Comparison of ENCODE assay signal across 8 mouse cellular contexts in genomic region chr10:61336137-61336536, GRCm38 (mm10). TPM values are rescaled to one million over a fixed set of nuclear protein-coding genes. Genes with fewer than 3 reads are reported as not detected.
DNase-seq lines count a peak whose midpoint lies in the region; ATAC-seq lines count a peak whose summit lies in the region.
"Had no signal": no experiment of that assay in that cellular context is flagged by ENCODE, and none has a peak within 500 bp of the region (broad histone marks: within the 10 kb centered on the region; RNA-seq: fewer than 3 reads in every experiment).

No protein-coding gene starts in this region.

- H3K9ac ChIP-seq in forebrain, embryonic 15.5 days (replicated peaks): no peak overlapping the region
- no peak overlapping the region for H3K9ac ChIP-seq in midbrain, embryonic 14.5 days (replicated peaks; ENCODE audit: low read length)

- H3K27ac ChIP-seq in forebrain, embryonic 15.5 days (replicated peaks): no peak overlapping the region
- no peak overlapping the region for H3K27ac ChIP-seq in midbrain, embryonic 14.5 days (replicated peaks; ENCODE audit: low read depth, low read length)
- H3K27ac ChIP-seq: macrophage had no signal

- no peak overlapping the region for H3K4me2 ChIP-seq in forebrain, embryonic 15.5 days (replicated peaks)
- H3K4me2 ChIP-seq in midbrain, embryonic 14.5 days (ENCODE audit: low read length): no peak overlapping the region

- ATAC-seq in cerebellum, adult (ENCODE audit: insufficient number of reproducible peaks, low FRiP score, low TSS enrichment): peak; percentile 34; the same call in 1 of the 2 replicates
- ATAC-seq in forebrain, embryonic 15.5 days (replicated peaks): peak; percentile 66
- no peak for ATAC-seq in midbrain, embryonic 14.5 days (ENCODE audit: low FRiP score, low TSS enrichment)

- H3K4me3 ChIP-seq in forebrain, embryonic 15.5 days: no peak overlapping the region
- no peak overlapping the region for H3K4me3 ChIP-seq in midbrain, embryonic 14.5 days (replicated peaks; ENCODE audit: low read depth, low read length)

- 22% methylated on average over 6 of the region's 6 CpGs for WGBS in forebrain, embryonic 15.5 days
- WGBS in midbrain, embryonic 14.5 days: 24% methylated on average over 6 of the region's 6 CpGs

- H3K9me3 ChIP-seq in forebrain, embryonic 15.5 days: no peaks in the 10 kb centered on the region
- H3K9me3 ChIP-seq in midbrain, embryonic 14.5 days (ENCODE audit: control insufficient read depth, low read length): no peaks in the 10 kb centered on the region

- no peaks in the 10 kb centered on the region for H3K36me3 ChIP-seq in forebrain, embryonic 15.5 days
- H3K36me3 ChIP-seq in midbrain, embryonic 14.5 days (ENCODE audit: control insufficient read depth, insufficient read depth, low read length): no peaks in the 10 kb centered on the region

- no peaks in the 10 kb centered on the region for H3K27me3 ChIP-seq in forebrain, embryonic 15.5 days
- no peaks in the 10 kb centered on the region for H3K27me3 ChIP-seq in midbrain, embryonic 14.5 days (ENCODE audit: control insufficient read depth, insufficient read depth, low read length)

- peak; percentile 89 for DNase-seq in R1 (ENCODE audit: low read depth, low spot score)
- DNase-seq in hindlimb bud, embryonic 11.5 days (ENCODE audit: extremely low spot score, low read depth, low spot score): peak; percentile 85
- DNase-seq in left cerebral cortex, postnatal 10 days (ENCODE audit: extremely low spot score in 1 of 2, low spot score in 2 of 2): peak; percentile 70 to 85
- peak; percentile 96 for DNase-seq in midbrain, embryonic 14.5 days
- DNase-seq in spleen, adult 18-20 months: peak; percentile 33 to 79

- intact Hi-C loops in left cerebral cortex, postnatal 10 days (cut with DNase I): loop anchor here (1.0 kb wide), 1 partner anchor 137 kb away; no protein-coding TSS in a partner anchor

- peaks cover 4% of the 10 kb centered on the region; the same call in 1 of the 2 replicates for H3K4me1 ChIP-seq in forebrain, embryonic 15.5 days
- no peaks in the 10 kb centered on the region for H3K4me1 ChIP-seq in midbrain, embryonic 14.5 days (ENCODE audit: control insufficient read depth, insufficient read depth, low read length)

RNA-seq across cellular contexts. Expression of gene Prf1, which starts 38.5 kb away (rescaled TPM):
- not detected in 2 replicates for polyA plus RNA-seq in forebrain, embryonic 15.5 days (2015; fragmentation: Nextera tagmentation; extraction: Ambion mirVana)
- total RNA-seq in left cerebral cortex, postnatal 10 days (2021): not detected
- not detected in 2 replicates for polyA plus RNA-seq in midbrain, embryonic 14.5 days (2014; fragmentation: Nextera tagmentation; extraction: Ambion mirVana)
- polyA plus RNA-seq: macrophage had no signal

RNA-seq across cellular contexts. Expression of gene Pald1, which starts 47.2 kb away (rescaled TPM):
- 16.5 and 17.0 TPM in 2 replicates for polyA plus RNA-seq in forebrain, embryonic 15.5 days (2015; fragmentation: Nextera tagmentation; extraction: Ambion mirVana)
- 10 to 100 TPM; 17.6 to 18.8 TPM for total RNA-seq in left cerebral cortex, postnatal 10 days (2021)
- 16.5 and 18.7 TPM in 2 replicates for polyA plus RNA-seq in midbrain, embryonic 14.5 days (2014; fragmentation: Nextera tagmentation; extraction: Ambion mirVana)
